ENCODE assay signal across 8 mouse cellular contexts in the genomic region with DNA sequence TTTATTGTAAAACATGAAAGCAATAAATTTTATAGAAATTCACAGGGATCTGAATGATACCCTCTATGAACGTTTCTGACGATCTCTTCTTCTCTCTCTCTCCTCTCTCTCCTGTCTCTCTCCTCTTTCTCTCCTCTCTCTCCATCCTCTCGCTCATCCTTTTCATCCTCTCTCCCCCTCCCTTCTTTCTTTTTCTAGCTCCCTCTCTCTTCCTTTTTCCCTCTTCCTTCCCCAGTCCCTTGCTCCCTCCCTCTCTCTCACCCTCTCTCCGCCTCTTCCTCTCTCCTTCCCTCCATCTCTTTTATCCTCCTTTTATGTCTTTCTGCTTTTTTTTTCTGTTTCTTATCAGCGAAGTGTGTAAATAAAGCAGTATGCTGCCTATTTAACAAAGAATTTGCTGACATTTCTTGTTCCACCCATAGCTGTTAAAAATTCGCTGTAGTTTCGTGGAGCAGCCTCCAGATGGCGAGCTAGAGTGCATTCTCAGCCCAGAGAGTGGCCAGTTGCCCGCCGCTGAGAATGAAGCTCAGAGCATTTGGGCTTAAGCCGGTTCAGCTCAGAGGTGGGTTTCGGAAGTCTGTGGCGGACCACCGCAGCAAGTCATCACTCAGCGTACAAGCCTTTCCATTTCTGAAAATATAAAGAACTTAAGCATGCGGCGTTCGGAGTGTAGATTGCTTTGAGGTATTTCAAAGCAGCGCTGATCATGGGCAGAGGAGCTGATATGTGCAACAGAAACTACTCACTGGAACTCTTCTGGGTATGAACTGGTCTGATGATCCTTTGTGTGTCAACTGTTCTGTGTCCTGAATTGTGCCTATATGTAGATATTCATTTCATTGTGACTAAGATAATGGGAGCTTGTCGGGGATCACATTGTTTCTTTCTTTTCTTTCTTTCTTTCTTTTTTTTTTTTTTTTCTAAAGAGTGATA. TPM values are rescaled to one million over a fixed set of nuclear protein-coding genes. Genes with fewer than 3 reads are reported as not detected.
DNase-seq lines count a peak whose midpoint lies in the region; ATAC-seq and TF ChIP-seq lines count a peak whose summit lies in the region.

No protein-coding gene starts in this region.

- H3K9me3 ChIP-seq in forebrain, embryonic 11.5 days (ENCODE audit: control insufficient read depth, low read length): no peaks in the 10 kb centered on the region
- no peaks in the 10 kb centered on the region for H3K9me3 ChIP-seq in hindbrain, embryonic 11.5 days (ENCODE audit: control insufficient read depth, low read length)

- DNase-seq in ES-CJ7 (ENCODE audit: low read depth, low spot score): peak; percentile 48
- peak; percentile 88 for DNase-seq in brain, embryonic 14.5 days (ENCODE audit: low read depth)
- peak; percentile 84 for DNase-seq in forebrain, embryonic 11.5 days (ENCODE audit: low spot score)
- DNase-seq in hindbrain, embryonic 11.5 days (ENCODE audit: low spot score): peak; percentile 86
- DNase-seq in layer of hippocampus, postnatal 25 days (ENCODE audit: extremely low spot score in 1 of 2, low spot score in 1 of 2): peak; percentile 74 to 88
- DNase-seq in lung, postnatal 25 days (ENCODE audit: low spot score): peak; percentile 17
- DNase-seq in right cerebral cortex, postnatal 25 days: peak; percentile 84
- DNase-seq in thymus, postnatal 14 days: no peak

- no peaks in the 10 kb centered on the region for H3K4me1 ChIP-seq in forebrain, embryonic 11.5 days (replicated peaks; ENCODE audit: control insufficient read depth, insufficient read depth, low read length)
- no peaks in the 10 kb centered on the region for H3K4me1 ChIP-seq in hindbrain, embryonic 11.5 days (replicated peaks; ENCODE audit: control insufficient read depth, insufficient read depth, low read length)

- H3K27ac ChIP-seq in forebrain, embryonic 11.5 days (ENCODE audit: low read depth, low read length): no peak overlapping the region
- no peak overlapping the region for H3K27ac ChIP-seq in hindbrain, embryonic 11.5 days (ENCODE audit: low read depth, low read length)

- H3K4me2 ChIP-seq in forebrain, embryonic 11.5 days (ENCODE audit: low read depth, low read length, severe bottlenecking): peak overlapping the region; percentile 52
- peak overlapping the region; percentile 42 for H3K4me2 ChIP-seq in hindbrain, embryonic 11.5 days (replicated peaks; ENCODE audit: low read depth, low read length)

- TF ChIP-seq CTCF in brain, embryonic 14.5 days (IDR thresholded peaks at IDR 0.05; ENCODE audit: borderline replicate concordance, extremely low read depth, insufficient read depth, insufficient read length): peak; percentile 79

- no peaks in the 10 kb centered on the region for H3K36me3 ChIP-seq in forebrain, embryonic 11.5 days (ENCODE audit: control insufficient read depth, insufficient read depth, low read length)
- no peaks in the 10 kb centered on the region for H3K36me3 ChIP-seq in hindbrain, embryonic 11.5 days (ENCODE audit: control insufficient read depth, insufficient read depth, low read length)

- no peak overlapping the region; the same call in 1 of the 2 replicates for H3K9ac ChIP-seq in forebrain, embryonic 11.5 days (ENCODE audit: low read length)
- no peak overlapping the region for H3K9ac ChIP-seq in hindbrain, embryonic 11.5 days (ENCODE audit: low read depth, low read length)

- H3K4me3 ChIP-seq in forebrain, embryonic 11.5 days (ENCODE audit: low read depth, low read length): peak overlapping the region; percentile 26
- peak overlapping the region; percentile 22 for H3K4me3 ChIP-seq in hindbrain, embryonic 11.5 days (ENCODE audit: low read depth, low read length)

- 12% methylated on average over 20 of the region's 20 CpGs for WGBS in forebrain, embryonic 11.5 days
- 12% methylated on average over 20 of the region's 20 CpGs for WGBS in hindbrain, embryonic 11.5 days

- TF ChIP-seq POLR2A in brain, embryonic 14.5 days (IDR thresholded peaks at IDR 0.05; ENCODE audit: borderline replicate concordance, extremely low read depth, insufficient read depth, insufficient read length, poor library complexity, severe bottlenecking): no peak

- H3K27me3 ChIP-seq in forebrain, embryonic 11.5 days (ENCODE audit: control insufficient read depth, insufficient read depth, low read length): no peaks in the 10 kb centered on the region
- no peaks in the 10 kb centered on the region for H3K27me3 ChIP-seq in hindbrain, embryonic 11.5 days (ENCODE audit: control insufficient read depth, insufficient read depth, low read length)

- peak; percentile 88 for ATAC-seq in forebrain, embryonic 11.5 days (replicated peaks; ENCODE audit: low FRiP score)
- ATAC-seq in hindbrain, embryonic 11.5 days (ENCODE audit: low FRiP score): peak; percentile 88

RNA-seq across cellular contexts. Expression of a gene that starts 8.5 kb away (rescaled TPM):
- 7.7 and 16.6 TPM in 2 replicates for polyA plus RNA-seq in brain, embryonic 14.5 days (2012; rRNA removed)
- 0.51 and 0.89 TPM in 2 replicates for polyA plus RNA-seq in forebrain, embryonic 11.5 days (2014; fragmentation: Nextera tagmentation; extraction: Ambion mirVana)
- polyA plus RNA-seq in hindbrain, embryonic 11.5 days (2014; fragmentation: Nextera tagmentation; extraction: Ambion mirVana): 1.6 and 2.2 TPM in 2 replicates
- 100 to 1,000 TPM in 1 of 2 experiments, 10 to 100 TPM in 1; 83.6 to 104 TPM for total RNA-seq in layer of hippocampus, postnatal 25 days (2021)
